Mouse (Mus musculus) megakaryocyte-erythroid progenitor cell, adult 5 weeks (primary cell): ENCODE measurements around the gene Tdp1. TPM values are rescaled to one million over a fixed set of nuclear protein-coding genes. Genes with fewer than 3 reads are reported as not detected.

Experiments used
- polyA plus RNA-seq: library from polyadenylated mRNA; stranded (reverse); fragments of >175 nt; gene quantifications from 2 replicates; pipeline ENCODE4 v1.2.3, GENCODE M21; 2012

Tdp1 gene
- polyA plus RNA-seq, result 9.7 TPM in 2 replicates

GRCm38 (mm10) chr12:99884269-99885261 lies at the start of gene Tdp1, which contains the start of gene Efcab11:
Gene Tdp1, plus strand, starts transcription at chr12:99884517.
Gene Efcab11, minus strand, starts transcription at chr12:99884439.

GRCm38 (mm10) chr12:99964301-99965202 lies 80.2 kb downstream of the Tdp1 start, which contains the start of gene Kcnk13:
Gene Kcnk13, plus strand, starts transcription at chr12:99964499.

Other genes with a start within 250 kb of the Tdp1 start
- 6.1 and 10.1 TPM in 2 replicates for gene Efcab11, start 78 bp upstream of the Tdp1 start, polyA plus RNA-seq
- gene Kcnk13, start 80.0 kb downstream of the Tdp1 start, polyA plus RNA-seq, result 0.11 and 0.16 TPM in 2 replicates
- 28.5 and 40.8 TPM in 2 replicates for gene Psmc1, start 225.6 kb downstream of the Tdp1 start, polyA plus RNA-seq